Mouse (Mus musculus): ENCODE measurements at regions not wholly inside any gene's neighbourhood (a gene's known extent, or its start where the extent isn't known, plus 50 kb on each side); places are given as distances from the start of the nearest gene placed in this dataset.

- TF ChIP-seq CTCF (IDR thresholded peaks at IDR 0.05; ENCODE audit: low read depth, low read length) (no peak), POLR2A (IDR thresholded peaks at IDR 0.05; ENCODE audit: borderline replicate concordance, low read depth, low read length) (no peak)
Observed at GRCm38 (mm10) chr2:19744986-19745660, 87.6 kb downstream of the Otud1 start.

Measured in bone marrow macrophage, adult 2 months (primary cell).